Mouse (Mus musculus): ENCODE measurements at regions not wholly inside any gene's neighbourhood (a gene's known extent, or its start where the extent isn't known, plus 50 kb on each side); places are given as distances from the start of the nearest gene placed in this dataset.

GRCm38 (mm10) chr6:6356967-6357366, 140.0 kb upstream of the Slc25a13 start:
- TF ChIP-seq CTCF (IDR thresholded peaks at IDR 0.05; ENCODE audit: low read depth, low read length) (no peak), POLR2A (IDR thresholded peaks at IDR 0.05; ENCODE audit: insufficient read depth, low read length) (no peak), EP300 (IDR thresholded peaks at IDR 0.05; ENCODE audit: insufficient read depth, low read depth, low read length) (no peak)
